Mouse (Mus musculus) retina, postnatal 1 day (tissue): Measurements from ENCODE around the gene Fancl.
A peak's percentile ranks its signal among the peaks of the same experiment; 100 is the strongest.
"Not testable (repeated sequence)": the region's sequence is repeated elsewhere in the genome, so short reads cannot be mapped to it uniquely, and the experiment has no call there.

ENCODE experiments used
- DNase-seq: peaks from one replicate; pipeline ENCODE4 v3.0.0-alpha.2; 2012

The Fancl gene

DNA sequence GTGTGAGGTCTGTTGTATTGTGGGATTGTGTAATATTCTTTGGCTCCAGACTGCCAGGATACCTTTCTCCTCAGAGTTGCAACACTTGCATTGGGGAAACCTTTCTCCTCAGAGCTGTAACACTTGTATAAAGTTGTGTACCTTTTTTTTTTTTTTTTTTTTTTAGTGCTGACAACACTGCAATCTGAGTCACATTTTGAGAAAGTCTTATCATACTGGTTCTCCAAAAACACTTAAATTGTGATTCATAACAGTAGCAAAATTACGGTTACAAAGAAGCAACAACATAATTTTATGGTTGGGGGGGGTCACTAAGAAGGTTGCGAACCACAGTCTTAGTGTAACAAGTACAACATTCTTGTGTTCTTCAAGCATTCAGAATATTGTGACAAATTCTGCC is at the start of gene Fancl:
Gene Fancl, plus strand, starts transcription at position 165 of the 400 bp plus-strand sequence.
- no peak for DNase-seq

DNA sequence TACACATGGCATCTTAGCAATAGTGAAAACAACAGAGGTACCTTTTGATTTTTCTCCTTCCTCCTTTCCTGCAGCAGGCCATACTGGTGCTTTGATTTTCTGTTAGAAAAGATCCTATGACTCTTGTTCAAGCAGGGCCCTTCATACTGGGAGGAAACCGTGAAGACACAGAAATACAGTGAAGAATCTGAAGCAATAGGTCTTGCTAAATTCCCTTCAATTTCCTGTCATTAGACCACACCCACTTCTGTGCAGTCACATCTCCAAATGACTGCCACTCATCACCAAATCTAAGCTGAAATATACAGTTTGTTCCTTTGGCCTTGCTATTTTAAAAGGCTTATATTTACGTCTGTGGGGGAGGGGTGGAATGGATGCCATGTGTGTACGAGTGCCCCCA is 49.1 kb upstream of the Fancl start:
- DNase-seq = no peak

DNA sequence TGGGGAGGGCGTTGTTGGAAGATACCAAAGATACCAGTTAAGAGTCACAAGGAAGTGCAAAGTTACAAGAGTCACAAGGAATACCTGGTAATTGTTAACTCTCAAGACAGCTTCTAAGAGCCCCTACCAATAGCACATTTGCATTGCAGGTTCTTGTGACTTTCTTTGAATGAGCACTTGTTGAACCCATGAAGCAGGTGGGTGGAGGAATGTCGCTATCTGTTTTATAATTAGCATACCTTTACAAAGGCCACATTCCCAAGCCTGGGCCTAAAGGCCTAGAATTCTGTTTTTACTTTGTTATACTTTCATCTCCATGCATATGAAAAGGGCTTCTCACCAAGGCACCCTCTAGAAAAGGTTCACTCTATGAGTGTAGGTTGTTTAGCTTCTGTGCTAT is 15.8 kb upstream of the Fancl start:
- DNase-seq = not testable (repeated sequence)

DNA sequence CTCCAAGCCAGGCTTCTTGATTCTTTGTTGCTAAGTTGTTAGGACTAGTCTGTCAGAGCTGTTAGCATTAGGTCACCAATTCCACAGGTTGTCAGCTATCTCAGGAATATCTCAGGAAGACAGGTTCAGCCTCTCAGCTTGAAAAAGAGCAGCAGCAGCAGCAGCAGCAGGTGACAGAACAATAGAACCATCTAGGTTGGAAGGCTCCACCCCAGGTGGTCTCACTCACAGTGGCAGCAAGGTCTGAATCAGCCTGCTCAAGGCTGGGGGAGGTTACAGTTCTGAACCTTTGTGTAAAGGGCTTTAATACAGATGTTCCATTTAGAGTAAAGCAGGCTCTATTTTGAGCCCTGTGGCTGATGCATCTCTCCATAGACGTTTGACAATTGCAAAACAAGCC is 14.0 kb upstream of the Fancl start:
- not testable (repeated sequence) for DNase-seq

DNA sequence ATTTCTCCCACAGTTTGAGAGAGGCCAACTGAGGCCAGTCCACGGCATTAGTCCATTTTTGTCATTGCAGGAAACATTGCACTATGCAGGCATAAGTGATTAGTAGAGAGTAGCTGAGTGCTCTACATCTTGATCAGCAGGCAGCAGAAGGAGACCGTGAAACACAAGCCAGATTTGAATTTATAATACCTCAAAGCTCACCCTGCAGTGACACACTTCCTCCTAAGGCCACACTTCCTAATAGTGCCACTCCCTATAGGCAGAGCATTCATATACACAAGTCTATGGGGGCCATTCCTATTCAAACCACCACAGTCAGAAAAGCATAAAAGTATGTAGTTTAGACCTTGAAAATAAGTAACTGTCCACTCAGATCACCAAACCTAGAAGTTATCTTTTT is 11.8 kb upstream of the Fancl start:
- no peak for DNase-seq

DNA sequence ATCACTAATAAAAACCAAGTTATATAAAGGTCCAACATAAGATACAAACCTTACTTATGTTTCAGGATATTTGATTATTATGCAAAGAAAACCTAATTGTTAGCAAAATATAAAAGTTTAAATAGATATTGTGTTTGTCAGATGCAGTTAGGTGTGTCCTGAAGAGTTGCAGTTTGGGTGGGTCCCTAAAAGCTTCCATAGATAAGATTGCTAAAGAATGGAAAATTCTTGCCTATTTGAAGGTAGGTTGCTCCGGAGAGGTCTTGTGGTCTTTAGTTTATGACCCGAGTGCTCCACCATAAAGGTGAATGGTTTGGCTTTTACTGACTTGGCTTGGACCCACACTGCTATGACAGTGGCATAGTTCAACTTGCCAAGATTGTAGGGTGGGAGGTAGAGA is 7.9 kb upstream of the Fancl start:
- DNase-seq = no peak

DNA sequence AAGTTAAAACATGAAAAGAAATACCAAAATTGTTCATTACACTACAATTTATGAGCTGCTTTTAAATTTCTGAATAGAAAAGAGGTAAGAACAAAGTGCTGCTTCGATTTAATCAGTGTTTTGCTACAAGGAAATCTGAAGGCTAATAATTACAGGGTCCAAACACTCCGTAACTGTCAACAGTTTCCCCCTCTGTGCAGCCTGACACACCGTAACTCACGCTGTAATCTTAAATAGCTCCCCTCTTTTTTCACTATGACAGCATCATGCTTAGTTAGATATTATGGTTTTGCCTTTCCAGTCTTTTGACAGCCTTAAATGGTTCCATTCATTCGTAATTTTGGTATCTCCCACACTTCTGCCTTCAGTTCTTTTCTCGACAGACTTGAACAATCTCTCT is 4.4 kb upstream of the Fancl start:
- no peak for DNase-seq

DNA sequence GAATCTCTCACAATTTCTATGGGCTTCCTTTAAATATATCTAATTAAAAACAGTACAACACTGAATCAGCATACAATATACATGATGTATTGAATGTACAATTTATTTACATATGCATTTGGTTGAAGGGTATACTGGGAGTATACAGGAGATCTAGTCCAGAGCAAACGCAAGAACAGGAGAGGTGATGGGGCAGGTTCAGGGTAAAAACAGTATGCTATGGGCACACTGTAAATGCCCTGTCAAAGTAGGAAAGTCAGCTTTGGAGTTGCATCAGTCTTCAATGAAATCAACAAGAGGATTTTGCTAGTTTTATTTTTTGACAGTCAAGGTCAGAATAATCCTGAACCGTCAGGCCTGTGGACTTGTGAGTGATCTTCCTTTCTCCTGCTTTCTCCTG is 743 bp downstream of the Fancl start:
- DNase-seq = no peak

DNA sequence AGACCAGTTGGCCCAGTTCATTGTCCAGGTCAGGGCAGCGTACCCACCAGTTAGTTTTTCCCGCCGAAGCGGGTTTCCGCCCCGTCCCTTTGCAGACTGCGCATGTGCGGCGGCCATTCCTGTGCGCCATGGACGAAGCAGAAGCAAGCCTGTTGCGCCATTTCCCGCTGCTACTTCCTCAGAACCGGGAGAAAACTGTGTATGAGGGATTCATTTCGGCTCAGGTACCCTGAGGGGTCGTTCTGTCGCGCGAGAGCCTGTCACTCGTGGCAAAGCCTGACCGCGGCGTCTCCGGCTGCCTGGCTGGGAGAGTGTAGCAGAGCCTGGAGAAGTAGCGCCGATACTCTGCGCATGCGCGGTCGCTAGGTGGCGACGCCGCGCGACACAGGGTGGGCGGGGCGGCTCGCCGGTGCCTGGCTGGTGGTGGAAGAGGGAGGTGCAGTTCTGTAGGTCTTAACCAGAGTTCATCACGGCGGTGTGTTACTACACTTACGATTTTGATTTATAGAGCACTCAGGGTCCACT is 1.2 kb downstream of the Fancl start:
- DNase-seq = peak; percentile 95

DNA sequence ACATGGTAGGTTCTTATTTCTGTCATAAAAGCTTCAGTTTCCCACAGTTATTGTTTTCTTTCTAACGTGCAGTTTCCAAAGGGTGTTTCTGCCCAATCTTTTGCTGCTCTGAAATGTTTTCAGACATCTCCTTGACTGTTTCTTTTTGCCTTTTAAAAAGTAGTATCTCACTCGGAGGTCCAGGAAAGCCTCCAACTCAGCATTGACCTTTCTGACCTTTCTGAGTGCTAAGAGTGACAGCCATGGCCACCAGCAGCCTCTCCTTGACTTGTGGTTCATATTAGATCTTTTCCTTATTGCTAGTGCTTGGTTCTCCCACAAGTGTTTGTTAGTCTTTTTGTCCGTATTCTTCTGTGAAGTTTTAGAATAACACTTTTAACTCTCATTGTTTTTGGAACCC is 9.6 kb downstream of the Fancl start:
- no peak for DNase-seq

DNA sequence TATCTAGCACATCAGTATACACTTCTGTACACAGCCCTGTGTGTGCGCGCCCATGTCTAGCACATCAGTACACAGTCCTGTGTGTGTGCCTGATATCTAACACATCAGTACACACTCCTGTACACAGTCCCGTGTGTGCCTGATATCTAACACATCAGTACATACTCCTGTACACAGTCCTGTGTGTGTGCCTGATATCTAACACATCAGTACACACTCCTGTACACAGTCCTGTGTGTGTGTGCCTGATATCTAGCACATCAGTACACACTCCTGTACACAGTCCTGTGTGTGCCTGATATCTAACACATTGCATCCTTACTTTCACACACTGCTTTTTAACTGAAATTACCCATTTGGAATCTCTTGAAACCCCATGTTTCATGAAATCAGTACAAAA is 27.0 kb downstream of the Fancl start:
- no peak for DNase-seq

DNA sequence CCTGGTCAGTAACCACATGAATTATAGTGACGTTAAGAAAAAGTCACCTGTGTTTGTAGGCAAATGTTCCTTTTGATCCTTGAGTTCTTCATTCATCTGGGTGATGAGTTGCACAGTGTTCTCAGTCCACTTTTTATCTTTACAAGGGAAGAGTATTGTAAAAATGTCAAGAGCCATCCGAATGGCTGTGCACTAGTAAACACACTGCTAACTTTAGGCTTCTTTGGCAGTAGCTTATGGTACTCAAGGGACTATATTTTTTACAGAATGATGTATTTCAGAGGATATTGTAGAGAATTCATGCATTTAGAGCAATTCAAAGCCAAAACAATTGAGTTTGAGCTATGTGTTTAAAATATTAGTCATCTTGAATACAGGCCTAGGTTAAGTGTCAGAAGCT is 35.5 kb downstream of the Fancl start:
- DNase-seq = no peak

DNA sequence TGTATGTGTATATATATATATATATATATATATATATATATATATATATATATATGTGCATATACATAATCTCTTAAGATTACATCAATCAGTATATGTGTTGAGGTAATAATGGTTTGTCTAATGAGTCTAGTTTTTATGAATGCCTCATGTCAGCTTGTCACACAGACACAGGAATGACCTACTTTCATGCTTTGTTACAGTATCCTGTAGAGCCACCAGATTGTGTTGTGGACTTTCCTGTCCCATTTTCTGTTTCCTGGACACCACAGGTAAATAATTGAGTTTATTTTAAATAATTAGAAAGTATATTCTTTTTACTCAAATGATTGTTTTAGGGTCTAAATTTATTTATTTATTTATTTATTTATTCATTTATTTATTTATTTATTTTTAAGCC is 48.3 kb downstream of the Fancl start:
- DNase-seq = peak; percentile 3

DNA sequence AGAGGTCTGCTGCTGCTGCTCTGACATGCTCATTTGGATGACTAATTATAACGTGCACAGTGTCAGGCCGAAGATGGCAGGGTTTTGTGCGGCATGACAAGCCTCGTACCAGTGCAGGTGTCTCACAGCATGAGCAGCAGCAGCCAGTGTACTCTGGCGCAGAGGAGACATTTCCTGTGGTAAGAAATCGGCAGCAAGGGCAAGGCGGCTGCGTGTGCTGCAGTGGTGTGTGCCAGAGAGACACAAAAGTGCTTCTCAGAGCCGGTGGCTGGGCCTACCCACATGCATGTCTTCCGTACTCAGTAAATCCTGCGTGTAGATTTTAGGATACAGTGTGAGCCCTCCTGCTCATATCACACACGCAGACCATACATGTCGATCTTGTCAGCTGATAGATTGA is 51.9 kb downstream of the Fancl start:
- peak; percentile 2 for DNase-seq

DNA sequence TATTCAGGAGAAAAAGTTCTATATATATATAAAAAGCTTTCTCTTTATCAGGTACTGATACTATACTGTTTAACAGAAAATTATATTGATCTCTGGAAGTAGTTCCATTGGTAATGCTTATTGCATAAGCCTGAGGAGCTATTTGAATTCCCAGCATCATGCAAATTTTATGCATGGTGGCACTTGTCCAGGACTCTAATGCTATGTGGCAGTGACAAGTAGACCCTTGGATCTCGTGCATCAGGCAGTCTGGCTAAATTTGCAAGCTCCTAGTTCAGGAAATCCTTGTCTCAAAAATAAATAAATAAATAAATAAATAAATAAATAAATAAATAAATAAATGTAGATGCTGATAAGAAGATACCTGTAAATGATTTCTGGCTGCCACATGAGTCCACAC is 55.2 kb downstream of the Fancl start:
- peak; percentile 4 for DNase-seq

DNA sequence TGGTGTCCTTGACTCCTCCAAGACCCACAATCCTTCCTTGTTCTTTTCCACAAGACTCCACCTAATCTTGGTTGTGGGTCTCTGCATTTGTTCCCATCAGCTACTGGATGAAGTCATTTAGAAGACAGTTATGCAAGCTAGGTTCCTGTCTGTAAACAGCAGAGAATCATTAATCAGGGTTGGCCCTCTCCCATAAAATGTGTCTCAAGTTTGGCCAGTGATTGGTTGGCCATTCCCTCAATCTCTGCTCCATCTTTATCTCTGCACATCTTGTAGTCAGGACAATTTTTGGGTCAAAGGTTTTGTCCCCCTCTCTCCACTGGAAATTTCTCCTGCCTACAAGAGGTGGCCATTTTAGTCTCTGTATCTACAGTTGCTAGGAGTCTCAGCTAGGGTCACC is 58.4 kb downstream of the Fancl start:
- no peak for DNase-seq

DNA sequence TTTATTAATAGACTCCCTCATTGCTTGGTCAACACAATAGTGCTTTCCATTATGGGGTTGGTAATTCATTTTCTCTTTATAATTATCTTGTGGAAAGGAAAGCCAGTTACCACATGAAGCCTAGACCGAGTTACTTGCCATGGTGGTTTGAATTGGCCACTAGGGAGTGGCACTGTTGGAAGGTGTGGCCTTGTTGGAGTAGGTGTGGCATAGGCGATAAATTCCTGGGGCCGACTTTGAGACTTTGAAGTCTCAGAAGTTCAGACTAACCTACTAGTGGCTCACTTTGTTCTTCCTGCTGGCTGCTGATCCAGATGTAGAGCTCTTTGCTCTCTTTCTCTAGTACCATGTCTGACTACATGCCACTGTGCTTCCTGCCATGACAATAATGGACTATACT is 63.9 kb downstream of the Fancl start:
- DNase-seq = no peak

DNA sequence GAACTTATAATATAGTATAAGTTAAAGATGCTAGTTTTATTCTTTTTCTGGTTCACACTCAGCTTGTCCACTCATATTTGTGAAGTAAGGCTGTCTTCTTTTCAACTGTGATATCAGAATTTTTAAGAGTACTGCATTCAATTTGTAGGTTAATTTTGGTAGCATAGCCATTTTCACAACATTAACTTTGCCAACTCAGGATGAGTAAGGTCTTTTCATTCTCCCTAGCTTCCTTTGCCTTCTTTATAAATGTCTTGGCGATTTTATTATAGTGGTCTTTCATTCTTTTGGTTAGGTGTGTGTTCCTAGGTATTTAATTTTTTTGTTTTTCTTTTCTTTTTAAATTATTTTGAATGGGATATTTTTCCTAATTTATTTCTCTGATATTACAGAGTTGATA is 64.7 kb downstream of the Fancl start:
- DNase-seq = no peak

DNA sequence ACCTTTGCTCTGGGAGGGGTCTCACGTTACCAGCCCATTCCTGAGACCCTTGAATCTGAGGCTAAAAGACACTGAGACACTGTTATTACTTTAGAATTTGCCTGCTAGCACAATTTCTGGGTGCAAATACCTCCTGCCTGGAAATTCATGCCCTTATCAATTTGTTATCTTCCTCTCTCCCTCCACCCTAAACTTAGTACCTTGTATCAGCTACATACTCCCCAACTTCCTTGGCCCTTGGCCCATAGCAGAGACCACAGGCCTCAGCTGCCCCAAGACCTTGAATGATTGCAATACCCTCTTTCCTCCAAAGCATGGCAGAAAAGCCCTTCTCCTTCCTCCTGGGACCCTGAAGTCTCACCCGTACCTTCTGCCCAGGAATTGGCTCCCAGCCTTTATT is 65.3 kb downstream of the Fancl start:
- DNase-seq = no peak

DNA sequence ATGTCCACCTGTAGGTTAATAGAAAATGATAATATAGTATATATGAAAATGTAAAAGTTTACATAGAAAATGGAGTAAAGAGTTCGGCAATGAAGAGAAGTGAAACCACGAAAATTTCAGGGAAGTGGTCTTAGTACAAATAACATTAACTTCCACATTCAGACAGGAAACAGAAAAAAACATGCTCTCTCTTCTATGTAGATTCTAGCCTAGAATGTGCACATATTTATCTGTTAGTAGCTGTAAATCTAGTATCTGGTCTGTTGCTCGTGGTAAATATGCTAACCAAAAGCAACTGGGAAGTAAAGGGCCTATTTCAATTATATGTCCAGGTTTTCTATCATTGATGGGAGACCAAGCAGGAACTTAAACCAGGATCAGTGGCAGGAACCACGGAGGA is 66.8 kb downstream of the Fancl start:
- DNase-seq = no peak

DNA sequence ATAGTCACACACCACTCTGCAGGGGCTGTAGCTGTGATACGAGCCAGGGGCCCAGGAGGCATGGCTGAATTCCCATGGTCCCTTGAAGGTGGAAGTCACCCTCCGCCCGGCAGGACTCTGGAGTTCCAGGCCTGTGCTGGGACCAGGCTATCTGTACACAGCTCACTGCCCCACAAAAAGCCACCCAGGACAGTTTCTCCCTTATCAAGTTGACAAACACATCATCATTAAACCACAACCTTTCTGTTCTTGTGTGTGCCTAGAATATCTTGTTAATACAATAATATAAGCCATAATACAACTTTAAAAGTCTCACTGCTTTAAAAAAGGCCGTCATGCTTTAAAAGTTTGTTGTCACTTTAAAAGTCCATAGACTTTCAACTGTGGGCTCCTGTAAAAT is 68.1 kb downstream of the Fancl start:
- DNase-seq = no peak

DNA sequence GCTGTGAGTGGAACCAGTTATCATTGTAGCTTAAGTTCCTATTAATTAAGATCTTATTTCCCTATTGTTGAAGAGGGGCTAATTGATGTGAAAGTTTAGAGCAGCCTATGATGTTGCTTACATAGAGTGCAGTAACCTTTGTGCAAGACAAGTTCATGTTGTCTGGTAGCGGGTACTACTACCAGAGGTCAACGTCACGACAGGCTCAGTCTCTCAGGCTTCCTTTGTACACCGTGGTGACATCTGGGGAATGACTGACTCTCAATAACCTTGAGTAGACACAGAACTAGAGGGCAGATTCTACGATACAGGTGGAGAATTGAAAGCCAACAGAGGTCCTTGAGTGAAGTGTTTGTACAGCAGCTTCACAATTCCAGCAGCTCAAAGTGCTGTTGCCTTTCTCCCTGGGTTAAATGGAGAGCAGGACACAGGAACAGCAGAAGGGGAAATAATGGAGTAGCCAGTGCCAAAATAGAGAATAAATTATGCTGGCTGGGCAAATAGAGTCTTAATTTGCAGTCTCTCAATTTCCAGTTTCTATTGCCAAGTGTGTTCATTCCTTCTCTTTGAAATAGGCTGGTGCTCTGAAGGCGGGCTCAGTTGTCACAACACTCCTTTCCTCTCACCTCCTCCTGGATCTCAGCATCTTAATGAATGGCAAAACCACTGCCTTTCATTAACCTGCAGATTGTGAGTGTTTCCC is 91.3 kb downstream of the Fancl start:
- DNase-seq = no peak

DNA sequence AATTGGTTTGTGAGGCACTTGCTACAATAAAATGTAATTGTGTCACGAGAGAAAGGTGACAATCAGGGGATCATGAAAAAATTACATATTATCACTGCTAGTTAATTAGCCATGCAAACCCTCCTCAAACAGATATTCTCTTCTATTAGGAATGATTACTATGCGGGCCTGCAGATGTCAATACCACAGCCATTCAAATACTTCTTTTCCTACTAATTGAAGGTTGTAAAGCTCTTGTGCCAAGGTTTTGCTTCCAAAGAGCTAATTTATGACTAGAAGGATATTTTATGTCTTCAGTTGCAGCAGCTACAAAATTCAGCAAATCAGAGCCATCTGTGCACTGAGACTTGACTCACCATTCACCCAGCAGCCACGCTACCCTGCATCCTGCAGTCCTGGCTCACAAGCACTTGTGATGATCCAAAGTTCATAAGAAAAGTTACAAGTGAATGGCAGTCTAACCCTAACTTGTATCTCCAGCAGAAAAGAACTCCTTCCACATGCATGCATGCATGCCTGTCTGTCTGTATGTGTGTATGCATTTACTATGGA is 95.8 kb downstream of the Fancl start:
- DNase-seq = no peak

DNA sequence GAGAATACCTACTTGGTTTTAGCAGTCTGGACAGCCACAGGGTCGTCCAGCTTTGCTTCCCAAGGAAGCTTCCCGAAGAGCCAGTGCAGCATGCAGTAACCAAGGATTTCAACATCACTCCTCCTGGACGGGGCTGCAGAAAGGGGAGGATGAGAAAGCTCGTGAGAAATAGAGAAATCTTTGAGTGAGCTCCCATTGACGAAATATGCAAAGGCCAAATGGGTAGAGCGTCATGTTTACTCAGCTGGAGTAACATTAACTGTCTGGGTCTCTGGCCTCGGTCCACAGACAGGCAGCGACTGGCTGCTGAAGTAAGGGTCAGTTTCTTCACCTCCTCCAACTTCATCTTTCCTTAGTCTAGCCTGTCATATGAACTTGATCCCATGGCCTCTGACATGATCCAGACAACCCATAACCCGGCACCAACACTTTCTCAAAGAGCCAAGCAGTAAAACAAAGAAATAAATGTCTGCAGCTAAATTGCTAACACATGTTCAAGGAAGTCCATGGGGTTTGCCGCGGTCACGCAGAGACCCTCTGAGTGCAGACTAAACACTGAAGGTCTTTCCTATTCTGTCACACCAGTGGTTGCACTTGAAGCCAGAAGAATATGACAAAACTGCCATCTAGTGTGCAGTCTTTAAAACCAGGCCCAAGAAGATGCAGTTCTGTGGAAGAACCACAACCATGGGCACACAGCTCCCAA is 104.0 kb downstream of the Fancl start:
- peak; percentile 34 for DNase-seq
